Mouse (Mus musculus): ENCODE measurements around the gene Gpbp1l1. TPM values are rescaled to one million over a fixed set of nuclear protein-coding genes. Genes with fewer than 3 reads are reported as not detected.
A peak's percentile ranks its signal among the peaks of the same experiment; 100 is the strongest.

Gene Gpbp1l1
- total RNA-seq, 2 experiments from 2014 or later: 78.7 to 162 TPM

DNA sequence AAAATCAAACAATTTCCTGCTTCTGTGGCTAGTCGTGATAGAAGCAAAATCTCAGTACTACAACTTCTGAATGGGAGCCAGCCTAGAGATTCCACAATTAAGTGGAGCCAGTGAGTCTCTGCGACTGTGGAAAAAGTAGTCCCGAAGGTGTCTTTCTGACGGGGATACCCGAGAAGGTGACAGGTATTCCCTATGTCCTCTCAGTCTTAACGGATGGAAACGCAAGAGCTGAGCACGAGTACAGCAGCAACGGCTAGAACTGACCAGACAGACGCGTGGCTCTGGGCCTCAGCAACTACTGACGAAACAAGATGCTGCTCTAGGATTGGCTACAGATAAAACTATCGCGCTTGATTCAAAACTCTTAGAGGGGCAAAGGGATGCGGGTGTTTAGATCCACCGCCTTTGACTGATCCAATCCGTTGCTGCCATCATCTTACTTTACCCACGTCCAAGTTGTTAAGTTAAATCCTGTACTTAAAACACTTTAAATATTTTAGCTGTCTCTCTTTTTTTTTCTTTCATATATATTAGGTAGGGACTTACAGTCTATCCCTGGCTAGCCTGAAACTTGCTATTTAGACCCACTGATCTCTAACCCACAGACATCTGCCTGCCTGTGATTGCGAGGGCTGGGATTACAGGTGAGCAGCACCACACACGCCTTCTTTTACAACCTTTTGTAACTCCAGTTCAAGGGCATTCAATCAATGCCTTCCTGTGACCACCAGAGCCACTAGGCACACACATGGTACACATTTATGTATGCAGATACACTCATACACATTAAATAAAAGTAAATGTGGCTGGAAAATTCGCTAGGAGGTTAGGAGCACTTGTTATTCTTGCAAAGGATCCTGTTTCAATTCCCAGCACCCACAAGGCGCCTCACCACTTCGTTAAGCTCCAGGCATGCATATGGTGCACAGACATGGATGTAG lies 70.5 kb downstream of the Gpbp1l1 start, which contains the start of gene Nasp:
Nasp (minus strand) TSS at position 220 of the 941 bp plus-strand sequence.
- peak; percentile 87 for ATAC-seq (ENCODE audit: poor library complexity, severe bottlenecking)

DNA sequence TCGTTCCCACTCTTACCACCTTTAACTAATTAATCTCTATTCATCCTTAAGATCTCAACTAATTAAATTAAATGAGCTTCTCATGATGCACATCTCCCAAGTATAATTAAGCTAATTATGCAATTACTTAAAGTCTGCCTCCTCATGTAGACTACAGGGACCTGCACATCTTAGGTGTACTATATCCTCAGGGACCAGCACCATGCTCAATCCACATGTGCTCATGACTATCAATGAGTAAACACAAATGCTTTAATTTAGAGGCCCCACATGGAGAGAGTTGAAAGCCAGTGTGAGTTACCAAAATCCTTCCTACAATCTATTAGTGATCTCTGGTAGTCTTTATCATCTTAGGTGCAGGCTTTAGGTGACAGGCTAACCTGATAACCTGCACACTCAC lies 77.7 kb downstream of the Gpbp1l1 start:
- no peak for ATAC-seq (ENCODE audit: poor library complexity, severe bottlenecking)

DNA sequence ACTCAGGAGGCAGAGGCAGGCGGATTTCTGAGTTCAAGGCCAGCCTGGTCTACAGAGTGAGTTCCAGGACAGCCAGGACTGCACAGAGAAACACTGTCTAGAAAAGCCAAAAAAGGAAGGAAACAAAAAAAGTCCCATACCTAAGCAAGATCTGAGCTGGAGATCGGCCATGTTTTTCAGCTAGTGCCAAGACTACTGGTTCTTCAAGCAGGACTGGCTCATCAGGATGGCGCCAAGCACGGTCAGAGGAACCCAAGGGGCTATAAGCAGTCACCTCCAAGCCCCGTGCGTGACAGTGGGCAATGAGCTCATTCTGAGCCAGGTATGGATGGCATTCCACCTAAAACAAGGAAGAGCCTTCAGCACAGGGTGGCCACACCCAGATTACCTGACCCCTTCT lies 81.4 kb downstream of the Gpbp1l1 start:
- no peak for ATAC-seq (ENCODE audit: poor library complexity, severe bottlenecking)

DNA sequence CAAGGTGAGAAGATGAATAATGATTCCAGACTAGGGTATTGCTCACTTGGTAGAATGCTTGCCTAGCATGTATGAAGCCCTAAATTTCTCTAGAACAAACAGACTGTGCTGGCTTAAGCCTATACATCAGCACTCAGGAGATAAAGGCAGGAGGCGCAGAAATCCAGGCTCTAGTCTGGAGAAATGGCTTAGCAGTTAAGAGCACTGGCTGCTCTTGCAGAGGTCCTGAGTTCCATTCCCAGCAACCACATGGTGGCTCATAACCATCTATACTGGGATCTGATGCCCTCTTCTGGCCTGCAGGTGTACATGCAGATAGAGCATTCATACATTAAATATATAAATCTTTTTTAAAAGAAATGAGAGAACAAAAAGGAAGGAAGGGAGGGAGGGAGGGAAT lies 84.6 kb downstream of the Gpbp1l1 start:
- no peak for ATAC-seq (ENCODE audit: poor library complexity, severe bottlenecking)

Other genes with a start within 250 kb of the Gpbp1l1 start
- gene Mast2, start 93.5 kb upstream of the Gpbp1l1 start, total RNA-seq (2015): 22.1 and 28.7 TPM in 2 replicates
- gene Mast2, start 93.5 kb upstream of the Gpbp1l1 start, total RNA-seq (2017): 10.5 and 11.7 TPM in 2 replicates
- gene Ipp, start 50.1 kb upstream of the Gpbp1l1 start, total RNA-seq (2015): 5.8 and 7.5 TPM in 2 replicates
- 10.2 and 10.8 TPM in 2 replicates for gene Ipp, start 50.1 kb upstream of the Gpbp1l1 start, total RNA-seq (2017)
- 17.5 and 20.8 TPM in 2 replicates for gene Tmem69, start 1.7 kb upstream of the Gpbp1l1 start, total RNA-seq (2015)
- gene Tmem69, start 1.7 kb upstream of the Gpbp1l1 start, total RNA-seq (2017): 5.5 and 10.2 TPM in 2 replicates
- gene Ccdc17, start 39.0 kb downstream of the Gpbp1l1 start, total RNA-seq (2015): 2.7 and 3.3 TPM in 2 replicates
- 2.6 and 4.3 TPM in 2 replicates for gene Ccdc17, start 39.0 kb downstream of the Gpbp1l1 start, total RNA-seq (2017)
- gene Nasp, start 70.3 kb downstream of the Gpbp1l1 start, total RNA-seq (2015): 95.7 and 101 TPM in 2 replicates
- gene Nasp, start 70.3 kb downstream of the Gpbp1l1 start, total RNA-seq (2017): 225 and 236 TPM in 2 replicates
- 465 and 471 TPM in 2 replicates for gene Akr1a1, start 94.0 kb downstream of the Gpbp1l1 start, total RNA-seq (2015)
- gene Akr1a1, start 94.0 kb downstream of the Gpbp1l1 start, total RNA-seq (2017): 733 and 897 TPM in 2 replicates
- gene Prdx1, start 127.9 kb downstream of the Gpbp1l1 start, total RNA-seq (2015): 556 and 644 TPM in 2 replicates
- gene Prdx1, start 127.9 kb downstream of the Gpbp1l1 start, total RNA-seq (2017): 344 and 395 TPM in 2 replicates
- gene Mmachc, start 150.7 kb downstream of the Gpbp1l1 start, total RNA-seq (2015): 8.1 and 10.9 TPM in 2 replicates
- gene Mmachc, start 150.7 kb downstream of the Gpbp1l1 start, total RNA-seq (2017): 5.2 and 6.4 TPM in 2 replicates
- gene Ccdc163, start 150.9 kb downstream of the Gpbp1l1 start, total RNA-seq (2015): 34.7 and 36.2 TPM in 2 replicates
- 19.2 and 23.4 TPM in 2 replicates for gene Ccdc163, start 150.9 kb downstream of the Gpbp1l1 start, total RNA-seq (2017)
- gene Tesk2, start 163.3 kb downstream of the Gpbp1l1 start, total RNA-seq (2015): 29.1 and 38.5 TPM in 2 replicates
- gene Tesk2, start 163.3 kb downstream of the Gpbp1l1 start, total RNA-seq (2017): 22.8 and 24.3 TPM in 2 replicates
- gene Toe1, start 250.0 kb downstream of the Gpbp1l1 start, total RNA-seq (2015): 17.7 and 18.2 TPM in 2 replicates
- 31.9 and 41.1 TPM in 2 replicates for gene Toe1, start 250.0 kb downstream of the Gpbp1l1 start, total RNA-seq (2017)